In the genomic region with DNA sequence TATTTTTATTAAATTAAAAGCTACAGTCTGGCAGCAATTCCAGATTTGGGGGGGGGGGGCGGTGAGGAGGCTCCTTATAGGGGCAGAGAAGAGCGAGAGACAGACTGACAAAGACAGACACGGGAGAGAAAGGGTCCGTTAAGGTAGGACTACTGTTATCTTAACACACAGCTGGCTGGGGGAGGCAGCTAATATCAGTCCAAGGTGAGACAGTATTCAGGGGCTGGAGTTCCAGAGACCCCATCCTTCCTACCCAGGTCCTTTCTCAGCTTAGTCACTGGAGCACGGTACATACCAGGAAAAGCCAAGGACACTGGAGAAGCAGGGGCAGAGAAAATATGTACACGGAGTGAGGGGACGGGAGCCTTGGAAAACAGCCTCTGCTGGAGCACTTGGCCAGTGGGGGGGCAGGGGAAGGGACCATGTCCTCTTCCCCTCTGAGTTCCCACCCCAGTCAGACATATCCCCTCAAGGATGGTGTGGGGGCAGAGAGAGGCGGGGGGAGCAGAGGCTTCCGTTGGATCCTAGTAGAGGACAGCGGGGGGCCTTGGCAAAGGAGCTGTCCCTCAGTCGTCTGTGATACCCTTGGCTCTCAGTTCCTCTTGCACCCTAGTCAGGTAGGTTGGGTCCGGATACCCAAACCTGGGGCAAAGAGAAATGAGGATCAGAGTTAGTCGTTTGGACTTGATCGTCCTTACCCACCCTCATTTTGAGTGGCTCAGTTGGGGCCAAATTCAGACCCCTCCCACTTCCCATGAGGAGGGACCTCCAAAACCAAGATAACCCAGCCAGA, we compare ENCODE assay signal across 8 mouse cellular contexts. TPM values are rescaled to one million over a fixed set of nuclear protein-coding genes. Genes with fewer than 3 reads are reported as not detected.
DNase-seq lines count a peak whose midpoint lies in the region; ATAC-seq and TF ChIP-seq lines count a peak whose summit lies in the region.

No protein-coding gene starts in this region.

- peak overlapping the region; percentile 94 for H3K27ac ChIP-seq in layer of hippocampus, adult 2 months
- peak overlapping the region; percentile 100 for H3K27ac ChIP-seq in embryonic fibroblast, embryonic 13.5 days (ENCODE audit: insufficient read depth, low read length)
- peak overlapping the region; percentile 53 for H3K27ac ChIP-seq in neural tube, embryonic 12.5 days

- H3K9ac ChIP-seq in neural tube, embryonic 12.5 days = peak overlapping the region; percentile 89

- peaks cover 28% of the 10 kb centered on the region for H3K36me3 ChIP-seq in neural tube, embryonic 12.5 days

- no peak overlapping the region for H3K4me3 ChIP-seq in layer of hippocampus, adult 2 months
- H3K4me3 ChIP-seq in embryonic fibroblast, embryonic 13.5 days (ENCODE audit: insufficient read depth, low read length) = peak overlapping the region; percentile 91
- 0 out of 2 replicates have a peak overlapping the region, but pooled peaks have one; percentile 76 for H3K4me3 ChIP-seq in neural tube, embryonic 12.5 days

- peak; percentile 29; the same call in 1 of the 2 replicates for TF ChIP-seq POLR2A in embryonic fibroblast, embryonic 13.5 days (IDR thresholded peaks at IDR 0.05; ENCODE audit: low read depth, low read length)

- peak overlapping the region; percentile 94 for H3K4me2 ChIP-seq in neural tube, embryonic 12.5 days (replicated peaks)

- no peak for DNase-seq in layer of hippocampus, adult 2 months (ENCODE audit: low spot score in 2 of 2)
- no peak for DNase-seq in layer of hippocampus, adult 9-11 months
- peak; percentile 21 for DNase-seq in induced T-regulatory cell, adult 2 months (ENCODE audit: low read depth)
- no peak for DNase-seq in adrenal gland, postnatal 10 days
- no peak for DNase-seq in left cerebral cortex, postnatal 14 days (ENCODE audit: low spot score in 2 of 2)
- DNase-seq in left cerebral cortex, postnatal 10 days (ENCODE audit: extremely low spot score in 1 of 2, low spot score in 2 of 2) = no peak

- no peaks in the 10 kb centered on the region for H3K27me3 ChIP-seq in neural tube, embryonic 12.5 days (replicated peaks)

- 34% methylated on average over 14 of the region's 14 CpGs for WGBS in neural tube, embryonic 12.5 days

- ATAC-seq in neural tube, embryonic 12.5 days (ENCODE audit: low FRiP score, low read depth) = no peak

- intact Hi-C loops in left cerebral cortex, postnatal 14 days (cut with DNase I) = no loop called here
- intact Hi-C loops in left cerebral cortex, postnatal 10 days (cut with DNase I) = no loop called here

- H3K4me1 ChIP-seq in embryonic fibroblast, embryonic 13.5 days (ENCODE audit: control insufficient read depth, insufficient read depth, low read length) = peaks cover 4% of the 10 kb centered on the region
- peaks cover 61% of the 10 kb centered on the region for H3K4me1 ChIP-seq in neural tube, embryonic 12.5 days

- TF ChIP-seq CTCF in layer of hippocampus, adult 2 months (conservative IDR thresholded peaks at IDR 0.05) = no peak
- TF ChIP-seq CTCF in embryonic fibroblast, embryonic 13.5 days (IDR thresholded peaks at IDR 0.05; ENCODE audit: borderline replicate concordance, insufficient read depth, low read length) = no peak

- H3K9me3 ChIP-seq in neural tube, embryonic 12.5 days = no peaks in the 10 kb centered on the region

RNA-seq across cellular contexts. Expression of a gene that starts 0.7 kb away (rescaled TPM):
- total RNA-seq in layer of hippocampus, adult 2 months (2021) = 100 to 1,000 TPM; 395 to 408 TPM
- 187 TPM in 2 replicates for polyA plus RNA-seq in embryonic fibroblast, embryonic 13.5 days (2011; ENCODE audit: insufficient read length, low read depth, missing spikeins)
- polyA plus RNA-seq in neural tube, embryonic 12.5 days (2016; fragmentation: Nextera tagmentation; extraction: Ambion mirVana) = 43.3 and 43.6 TPM in 2 replicates
- total RNA-seq in adrenal gland, postnatal 10 days (2021) = 10 to 100 TPM; 18.1 to 26.5 TPM
- total RNA-seq in left cerebral cortex, postnatal 14 days (2021) = 100 to 1,000 TPM in 1 of 2 experiments, 10 to 100 TPM in 1; 92.9 to 103 TPM
- total RNA-seq in left cerebral cortex, postnatal 10 days (2021) = 10 to 100 TPM; 65.2 to 69.1 TPM

RNA-seq across cellular contexts. Expression of a gene that starts 4.9 kb away (rescaled TPM):
- 100 to 1,000 TPM; 227 to 255 TPM for total RNA-seq in layer of hippocampus, adult 2 months (2021)
- 62.3 and 82.0 TPM in 2 replicates for polyA plus RNA-seq in embryonic fibroblast, embryonic 13.5 days (2011; ENCODE audit: insufficient read length, low read depth, missing spikeins)
- polyA plus RNA-seq in neural tube, embryonic 12.5 days (2016; fragmentation: Nextera tagmentation; extraction: Ambion mirVana) = 189 and 199 TPM in 2 replicates
- total RNA-seq in adrenal gland, postnatal 10 days (2021) = 10 to 100 TPM; 48.3 to 69.4 TPM
- total RNA-seq in left cerebral cortex, postnatal 14 days (2021) = 100 to 1,000 TPM; 202 to 203 TPM
- total RNA-seq in left cerebral cortex, postnatal 10 days (2021) = 100 to 1,000 TPM; 182 to 185 TPM

RNA-seq across cellular contexts. Expression of a gene that starts 10.1 kb away (rescaled TPM):
- 10 to 100 TPM; 21.9 to 25.4 TPM for total RNA-seq in layer of hippocampus, adult 2 months (2021)
- 2.2 and 2.8 TPM in 2 replicates for polyA plus RNA-seq in embryonic fibroblast, embryonic 13.5 days (2011; ENCODE audit: insufficient read length, low read depth, missing spikeins)
- 1.5 and 1.8 TPM in 2 replicates for polyA plus RNA-seq in neural tube, embryonic 12.5 days (2016; fragmentation: Nextera tagmentation; extraction: Ambion mirVana)
- total RNA-seq in adrenal gland, postnatal 10 days (2021) = 10 to 100 TPM in 1 of 2 experiments, 1 to 10 TPM in 1; 7.4 to 13.7 TPM
- total RNA-seq in left cerebral cortex, postnatal 14 days (2021) = 1 to 10 TPM; 1.1 to 1.4 TPM
- total RNA-seq in left cerebral cortex, postnatal 10 days (2021) = 1 to 10 TPM; 1.0 to 1.2 TPM

RNA-seq across cellular contexts. Expression of a gene that starts 20.8 kb away (rescaled TPM):
- 10 to 100 TPM; 98.0 to 98.6 TPM for total RNA-seq in layer of hippocampus, adult 2 months (2021)
- 24.3 and 25.2 TPM in 2 replicates for polyA plus RNA-seq in embryonic fibroblast, embryonic 13.5 days (2011; ENCODE audit: insufficient read length, low read depth, missing spikeins)
- polyA plus RNA-seq in neural tube, embryonic 12.5 days (2016; fragmentation: Nextera tagmentation; extraction: Ambion mirVana) = 22.0 and 22.4 TPM in 2 replicates
- 10 to 100 TPM; 27.7 to 30.9 TPM for total RNA-seq in adrenal gland, postnatal 10 days (2021)
- 10 to 100 TPM; 63.6 to 78.9 TPM for total RNA-seq in left cerebral cortex, postnatal 14 days (2021)
- total RNA-seq in left cerebral cortex, postnatal 10 days (2021) = 10 to 100 TPM; 42.2 to 47.4 TPM

RNA-seq across cellular contexts. Expression of a gene that starts 25.6 kb away (rescaled TPM):
- 100 to 1,000 TPM; 116 to 123 TPM for total RNA-seq in layer of hippocampus, adult 2 months (2021)
- polyA plus RNA-seq in embryonic fibroblast, embryonic 13.5 days (2011; ENCODE audit: insufficient read length, low read depth, missing spikeins) = 28.3 and 39.3 TPM in 2 replicates
- 29.2 and 31.5 TPM in 2 replicates for polyA plus RNA-seq in neural tube, embryonic 12.5 days (2016; fragmentation: Nextera tagmentation; extraction: Ambion mirVana)
- 10 to 100 TPM; 12.7 to 16.3 TPM for total RNA-seq in adrenal gland, postnatal 10 days (2021)
- 100 to 1,000 TPM; 108 to 110 TPM for total RNA-seq in left cerebral cortex, postnatal 14 days (2021)
- 100 to 1,000 TPM; 105 to 107 TPM for total RNA-seq in left cerebral cortex, postnatal 10 days (2021)
